21 mouse cellular contexts compared by ENCODE assay signal in the genomic region with DNA sequence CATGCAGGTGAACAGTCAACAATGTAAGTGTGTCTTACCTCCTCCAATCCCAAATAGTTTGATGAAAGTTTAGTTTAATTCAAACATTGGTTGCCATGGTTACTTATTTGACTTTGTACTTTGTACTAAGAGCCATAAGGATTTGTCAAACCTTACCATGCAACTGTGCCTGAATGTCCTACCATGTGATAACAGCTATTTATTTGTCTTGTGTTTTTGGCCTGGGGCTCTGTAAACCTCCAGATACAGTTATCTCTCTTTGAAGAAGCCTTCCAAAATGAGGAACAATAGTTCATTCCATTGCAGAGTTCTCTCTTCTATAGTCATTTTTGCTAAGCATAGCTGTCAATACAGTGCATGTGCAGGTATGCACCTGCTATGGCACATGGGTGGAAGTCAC.
"Had no signal": no experiment of that assay in that cellular context is flagged by ENCODE, and none has a peak within 500 bp of the region (broad histone marks: within the 10 kb centered on the region; RNA-seq: fewer than 3 reads in every experiment).

No protein-coding gene starts in this region.

- H3K27ac ChIP-seq: macrophage; midbrain, embryonic 10.5 days; midbrain, embryonic 12.5 days; neural tube, embryonic 13.5 days; neural tube, embryonic 15.5 days had no signal

- H3K9ac ChIP-seq: lung, embryonic 14.5 days; midbrain, embryonic 12.5 days; neural tube, embryonic 13.5 days; neural tube, embryonic 15.5 days had no signal

- H3K4me3 ChIP-seq: megakaryocyte, embryonic 14.5 days; midbrain, embryonic 10.5 days; midbrain, embryonic 12.5 days; myocyte; neural tube, embryonic 13.5 days; neural tube, embryonic 15.5 days had no signal

- DNase-seq: lung, adult 18-20 months; lung, embryonic 14.5 days; lung, postnatal 14 days; lung, postnatal 36 days; midbrain, embryonic 14.5 days; retina, postnatal 1 day; right cerebral cortex, adult 18-20 months; right cerebral cortex, postnatal 25 days; right cerebral cortex, postnatal 4 days; spleen, adult 18-20 months; thymus, adult 18-20 months; thymus, postnatal 14 days; thymus, postnatal 36 days had no signal

- H3K27me3 ChIP-seq: megakaryocyte, embryonic 14.5 days; midbrain, embryonic 12.5 days; neural tube, embryonic 13.5 days; neural tube, embryonic 15.5 days had no signal

- H3K4me1 ChIP-seq: midbrain, embryonic 10.5 days; midbrain, embryonic 12.5 days; neural tube, embryonic 13.5 days; neural tube, embryonic 15.5 days had no signal

- H3K36me3 ChIP-seq: midbrain, embryonic 10.5 days; midbrain, embryonic 12.5 days; neural tube, embryonic 13.5 days; neural tube, embryonic 15.5 days had no signal

- ATAC-seq: midbrain, embryonic 16.5 days had no signal
